Mouse (Mus musculus): ENCODE measurements around the gene Dapk2.

DNA sequence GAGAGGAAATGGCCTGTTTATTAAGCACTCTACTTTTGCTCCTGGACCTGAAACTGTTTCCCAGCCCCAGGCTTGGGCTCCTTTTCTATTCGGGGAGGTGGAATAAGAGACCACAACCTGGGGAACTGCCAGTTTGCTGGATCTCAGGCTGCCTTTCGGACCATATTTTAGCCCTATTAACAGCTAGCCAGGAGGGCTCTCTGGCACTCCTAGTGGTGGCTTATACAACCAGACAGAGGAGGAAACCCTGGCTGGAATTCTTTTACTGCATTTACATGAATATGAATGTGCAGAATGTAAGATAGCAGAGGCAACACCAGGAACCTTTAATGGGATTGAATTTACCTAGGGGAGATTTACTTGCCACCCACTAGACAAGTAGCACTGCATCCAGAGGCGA, 83.0 kb downstream of the Dapk2 start:
- TF ChIP-seq CTCF (IDR thresholded peaks at IDR 0.05; ENCODE audit: control insufficient read depth, insufficient read depth, insufficient read length): no peak
- TF ChIP-seq MYOD1 (IDR thresholded peaks at IDR 0.05; ENCODE audit: control insufficient read depth, insufficient read length, low read depth): no peak

Data from C2C12 (cell line).